Mouse (Mus musculus): ENCODE measurements around the gene Rnf24. TPM values are rescaled to one million over a fixed set of nuclear protein-coding genes. Genes with fewer than 3 reads are reported as not detected.

The Rnf24 gene
- 3.6 and 4.0 TPM in 2 replicates for total RNA-seq (2015)
- 1.8 and 3.9 TPM in 2 replicates for total RNA-seq (2017)

DNA sequence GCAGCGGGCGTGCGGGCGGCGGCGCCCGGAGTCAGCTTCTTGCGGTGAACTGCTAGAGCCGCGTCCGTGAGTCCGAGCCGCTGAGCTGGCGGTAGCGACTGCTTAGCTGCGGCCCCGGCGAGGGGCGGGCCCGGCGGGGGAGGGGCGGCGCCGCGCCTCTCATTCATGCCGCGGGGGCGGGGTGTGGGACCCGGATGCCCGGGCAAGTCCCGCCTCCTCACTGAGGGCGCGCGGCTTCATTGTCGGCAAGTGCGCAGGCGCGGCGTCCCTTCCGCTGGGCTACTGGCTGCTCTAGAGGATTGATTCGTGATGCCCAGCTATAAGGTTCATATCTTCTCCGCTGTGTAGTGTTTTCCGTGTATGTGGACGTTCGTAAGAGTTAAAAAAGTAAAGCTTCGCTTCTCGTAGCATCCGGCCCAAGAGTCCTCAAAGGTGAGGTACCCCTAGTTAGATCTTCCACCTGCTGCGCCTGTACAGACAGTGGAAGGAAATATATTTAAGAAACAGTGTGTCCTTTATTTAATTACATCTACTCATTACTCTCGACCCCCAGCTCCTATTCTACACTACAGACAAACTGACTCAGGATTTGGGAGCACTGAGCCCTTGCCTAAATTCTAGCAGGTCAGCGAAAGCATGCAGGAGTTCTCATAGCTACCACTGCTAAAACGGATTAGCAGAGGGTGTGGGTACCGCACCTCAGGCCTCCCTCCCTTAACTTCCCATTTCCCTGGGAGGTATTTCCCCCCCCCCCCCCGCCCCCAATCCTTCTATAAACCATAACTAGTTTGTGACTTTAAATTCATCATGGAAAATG, at the start of gene Rnf24:
Gene Rnf24, minus strand, starts transcription at position 146 of the 817 bp plus-strand sequence.
- ATAC-seq (ENCODE audit: poor library complexity, severe bottlenecking), result peak; percentile 92

DNA sequence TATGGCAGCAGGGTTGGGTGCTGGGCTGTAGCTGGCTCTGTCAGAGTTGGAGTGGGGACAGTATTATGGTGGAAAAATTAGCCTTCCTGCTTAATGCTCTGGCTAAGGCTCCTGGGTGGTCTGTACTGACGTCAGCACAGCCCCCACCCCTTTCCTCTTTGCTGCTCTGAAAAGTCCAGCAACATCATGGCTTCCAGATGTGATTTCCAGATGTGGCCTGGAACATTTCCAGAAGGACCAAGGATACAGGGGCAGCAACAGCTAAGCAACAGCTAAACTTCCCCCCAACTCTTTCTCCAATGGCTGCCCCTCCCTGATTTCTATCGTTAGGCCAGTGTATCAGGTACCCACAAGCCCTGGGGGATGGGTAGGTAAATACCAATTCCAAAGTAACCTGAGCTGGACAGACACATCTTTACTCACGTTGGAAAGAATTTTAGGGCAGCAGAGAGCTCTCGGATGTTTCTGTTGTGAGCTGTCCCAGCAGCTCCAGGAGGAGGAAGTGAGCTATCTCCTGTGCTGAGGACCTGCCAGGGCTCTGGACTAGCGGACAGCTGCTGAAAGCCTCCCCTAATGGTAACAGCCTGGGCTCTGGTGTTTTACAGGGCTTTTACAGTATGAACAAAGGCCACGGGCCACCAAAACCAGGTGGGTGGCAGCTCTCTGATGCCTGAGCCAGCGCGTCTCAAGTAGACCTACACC, 49.3 kb upstream of the Rnf24 start:
- peak; percentile 52; the same call in 1 of the 2 replicates for ATAC-seq (ENCODE audit: poor library complexity, severe bottlenecking)

DNA sequence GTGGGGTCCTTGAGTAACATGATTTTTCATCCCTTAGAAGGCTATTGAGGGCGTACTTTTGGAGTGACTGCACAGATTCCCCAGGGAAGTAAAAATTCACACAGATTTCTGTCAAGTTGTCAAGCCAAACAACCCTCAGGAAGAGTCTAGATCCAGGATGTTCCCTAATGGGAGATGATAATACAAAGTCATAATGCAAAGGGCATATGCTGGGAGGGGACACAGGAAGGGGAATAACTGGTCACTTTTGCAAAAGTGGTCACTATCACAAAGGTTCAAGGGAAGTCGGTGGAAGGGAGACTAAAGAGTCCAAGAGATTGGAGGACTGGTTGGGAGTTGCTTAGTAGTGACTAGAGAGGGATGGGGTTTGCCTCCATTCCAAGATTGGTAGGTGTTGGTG, 48.2 kb upstream of the Rnf24 start:
- no peak for ATAC-seq (ENCODE audit: poor library complexity, severe bottlenecking)

- no peak for ATAC-seq (ENCODE audit: poor library complexity, severe bottlenecking)
Observed at GRCm38 (mm10) chr2:131397323-131397848, 44.7 kb upstream of the Rnf24 start.

DNA sequence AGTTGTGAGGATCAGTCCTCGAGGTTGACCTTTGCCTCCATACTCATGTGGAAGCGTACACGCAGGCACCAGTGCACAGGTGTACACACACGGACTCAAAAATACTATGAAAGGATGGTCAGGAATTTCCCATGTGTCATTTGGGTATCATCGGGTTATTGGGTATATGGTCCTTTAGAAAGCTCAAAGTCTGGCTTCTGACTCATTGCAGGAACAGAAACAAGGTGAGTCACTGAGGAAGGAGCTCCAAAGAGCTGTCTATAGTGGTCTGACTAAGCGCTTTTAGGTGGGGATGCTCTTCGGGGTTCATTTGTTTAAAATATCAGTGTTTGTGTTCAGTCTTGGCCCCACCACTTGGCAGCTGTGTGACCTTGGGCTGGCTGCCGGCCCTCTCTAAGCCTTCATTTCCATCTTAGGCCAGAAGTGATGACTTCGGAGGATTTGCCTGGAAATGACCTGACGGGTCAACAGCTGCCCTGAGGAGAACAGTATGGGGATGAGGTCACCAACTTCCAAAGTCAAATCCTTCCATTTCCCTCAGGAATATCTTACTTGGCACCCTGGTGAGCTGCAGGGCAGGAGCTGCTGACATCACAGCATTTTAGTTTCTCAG, 33.8 kb upstream of the Rnf24 start:
- no peak for ATAC-seq (ENCODE audit: poor library complexity, severe bottlenecking)

DNA sequence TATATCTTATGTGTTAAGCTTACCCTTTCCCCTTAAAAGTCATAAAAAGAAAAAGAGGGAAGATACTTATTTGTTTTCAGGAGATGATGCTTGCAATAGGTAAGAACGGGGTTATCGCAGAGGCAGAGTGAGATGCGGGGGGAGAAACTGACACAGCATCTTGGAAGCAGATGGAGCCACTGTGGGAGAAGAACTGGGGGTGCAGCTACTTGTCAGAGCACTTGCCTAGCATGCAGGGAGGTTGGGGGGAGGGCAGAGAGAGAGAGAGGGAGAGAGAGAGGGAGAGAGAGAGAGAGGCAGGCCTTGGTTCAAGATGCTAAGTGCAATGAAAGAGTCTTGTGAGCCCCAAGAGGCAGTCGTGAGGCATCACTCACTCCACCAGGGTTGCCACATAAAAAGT, 32.5 kb upstream of the Rnf24 start:
- ATAC-seq (ENCODE audit: poor library complexity, severe bottlenecking), result no peak

GRCm38 (mm10) chr2:131379541-131379940, 26.8 kb upstream of the Rnf24 start:
- no peak for ATAC-seq (ENCODE audit: poor library complexity, severe bottlenecking)

GRCm38 (mm10) chr2:131378872-131379271, 26.2 kb upstream of the Rnf24 start:
- ATAC-seq (ENCODE audit: poor library complexity, severe bottlenecking), result no peak

GRCm38 (mm10) chr2:131377055-131377454, 24.4 kb upstream of the Rnf24 start:
- no peak for ATAC-seq (ENCODE audit: poor library complexity, severe bottlenecking)

- ATAC-seq (ENCODE audit: poor library complexity, severe bottlenecking), result no peak
Observed at GRCm38 (mm10) chr2:131373656-131374055, 21.0 kb upstream of the Rnf24 start.

- no peak for ATAC-seq (ENCODE audit: poor library complexity, severe bottlenecking)
Observed at GRCm38 (mm10) chr2:131372276-131372877, 19.7 kb upstream of the Rnf24 start.

DNA sequence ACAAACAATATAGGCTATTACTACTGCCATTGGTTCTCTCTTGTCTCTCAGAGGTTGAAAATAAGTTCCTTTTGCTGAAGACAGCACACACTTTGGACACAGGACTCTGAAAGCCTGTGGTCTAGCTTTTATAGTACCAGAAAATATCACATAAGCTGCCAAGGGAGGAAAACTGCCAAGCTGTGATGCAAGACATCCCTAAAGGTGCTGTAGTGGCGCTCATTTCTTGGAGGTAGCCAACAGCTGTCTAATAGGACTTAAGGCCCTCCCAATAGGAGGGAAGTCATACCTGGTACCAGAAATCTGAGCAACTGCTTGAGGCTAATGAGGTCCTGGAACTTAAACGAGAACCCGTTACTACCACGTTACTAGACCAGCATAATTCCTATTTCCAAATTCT, 19.1 kb upstream of the Rnf24 start:
- no peak for ATAC-seq (ENCODE audit: poor library complexity, severe bottlenecking)

GRCm38 (mm10) chr2:131370828-131371227, 18.1 kb upstream of the Rnf24 start:
- no peak for ATAC-seq (ENCODE audit: poor library complexity, severe bottlenecking)

DNA sequence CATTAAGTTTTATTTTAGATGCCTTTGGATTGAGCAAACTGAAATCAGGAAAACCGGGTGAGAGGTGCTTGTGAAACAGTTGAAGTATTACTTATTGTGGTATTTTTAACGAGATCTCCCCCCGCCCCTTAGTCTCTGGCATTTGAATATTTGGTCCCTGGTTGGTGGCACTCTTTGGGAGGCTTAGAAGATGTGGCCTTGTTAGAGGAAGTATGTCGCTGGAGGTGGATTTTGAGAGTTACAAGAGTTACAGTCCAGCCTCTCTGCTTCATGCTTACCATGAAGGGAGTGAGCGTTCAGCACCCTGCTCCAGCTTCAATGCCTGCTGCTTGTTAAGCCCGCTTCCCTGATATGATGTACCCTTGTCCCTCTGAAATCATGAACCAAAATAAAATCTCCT, 12.0 kb upstream of the Rnf24 start:
- peak; percentile 64 for ATAC-seq (ENCODE audit: poor library complexity, severe bottlenecking)

DNA sequence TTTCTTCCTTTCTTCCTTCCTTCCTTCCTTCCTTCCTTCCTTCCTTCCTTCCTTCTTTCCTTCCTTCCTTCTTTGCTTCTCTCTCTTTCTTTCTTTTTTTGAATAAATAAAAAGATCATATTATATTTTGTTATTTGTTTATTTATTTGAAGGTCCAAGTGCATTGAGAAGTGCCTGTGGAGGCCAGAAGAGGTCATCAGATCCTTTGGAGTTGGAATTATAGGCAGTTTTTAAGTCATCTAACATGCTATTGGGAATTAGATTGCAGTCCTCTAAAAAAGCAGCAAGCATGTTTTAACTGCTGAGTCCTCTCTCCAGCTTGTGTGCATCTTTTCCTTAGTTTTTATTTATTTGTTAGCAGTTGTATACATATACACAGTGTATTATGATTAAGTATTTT, 5.8 kb upstream of the Rnf24 start:
- ATAC-seq (ENCODE audit: poor library complexity, severe bottlenecking), result no peak

- ATAC-seq (ENCODE audit: poor library complexity, severe bottlenecking), result no peak
Observed at GRCm38 (mm10) chr2:131354049-131354448, 1.4 kb upstream of the Rnf24 start.

- ATAC-seq (ENCODE audit: poor library complexity, severe bottlenecking), result peak; percentile 38
Observed at GRCm38 (mm10) chr2:131353564-131353915, 848 bp upstream of the Rnf24 start.

- peak; percentile 46 for ATAC-seq (ENCODE audit: poor library complexity, severe bottlenecking)
Observed at GRCm38 (mm10) chr2:131351968-131352746, 535 bp downstream of the Rnf24 start.

DNA sequence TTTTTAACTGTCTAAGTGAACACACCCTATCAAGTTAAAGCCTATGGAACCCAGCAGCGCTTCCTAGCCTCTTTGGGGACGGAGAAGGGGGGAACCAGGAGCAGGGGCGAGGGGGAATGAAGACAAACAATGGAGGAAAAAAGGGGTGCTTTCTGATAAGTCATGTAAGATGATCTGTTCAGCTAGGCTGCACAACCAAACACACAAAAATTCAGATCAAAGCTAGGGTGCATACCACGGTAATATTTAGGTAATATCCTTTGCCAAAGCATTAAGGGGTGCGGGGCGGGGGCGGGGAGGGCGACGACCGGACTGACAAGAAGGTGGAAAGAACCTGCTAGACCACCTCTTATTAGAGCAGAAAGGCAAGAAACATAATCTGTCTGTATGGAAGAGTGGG, 1.2 kb downstream of the Rnf24 start:
- ATAC-seq (ENCODE audit: poor library complexity, severe bottlenecking), result no peak

- no peak for ATAC-seq (ENCODE audit: poor library complexity, severe bottlenecking)
Observed at GRCm38 (mm10) chr2:131350301-131350700, 2.4 kb downstream of the Rnf24 start.
